Mouse (Mus musculus): ENCODE measurements around the gene Olfr959. TPM values are rescaled to one million over a fixed set of nuclear protein-coding genes. Genes with fewer than 3 reads are reported as not detected.

The Olfr959 gene
- total RNA-seq (2012; rRNA removed) (not detected in 2 replicates), polyA plus RNA-seq (2012; ENCODE audit: insufficient read depth in 1 of 2, insufficient read length in 2 of 2, low read depth in 1 of 2, low replicate concordance in 2 of 2, missing spikeins in 1 of 2) (not detected)

DNA sequence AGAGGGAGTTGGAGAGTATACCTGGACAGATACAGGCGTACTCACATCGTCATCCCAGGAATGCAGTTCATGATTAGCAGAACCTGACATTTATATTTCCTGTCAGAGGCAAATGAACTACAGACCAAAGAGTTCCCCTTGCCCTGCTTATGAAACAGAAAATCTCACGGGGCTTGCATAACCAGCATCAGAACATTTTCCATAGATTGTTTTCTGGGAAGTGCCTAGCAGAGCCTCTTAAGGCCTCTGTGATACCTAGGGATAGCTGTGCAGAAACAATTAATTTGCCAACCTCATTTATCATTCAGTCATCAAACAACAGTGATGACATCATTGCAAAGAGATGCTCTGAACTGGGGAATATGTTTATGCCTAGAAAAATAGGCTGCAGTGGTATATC, at the start of gene Olfr959:
TSS of gene Olfr959 (minus strand) at position 101 of the 400 bp plus-strand sequence.
- H3K79me2 ChIP-seq (ENCODE audit: control insufficient read depth, insufficient read depth, low read length, poor library complexity): no peaks in the 10 kb centered on the region
- H3K4me3 ChIP-seq (ENCODE audit: control insufficient read depth in 1 of 2, insufficient read depth in 1 of 2, low read depth in 2 of 2, low read length in 2 of 2): no peak within 1 kb of the TSS
- H3K36me3 ChIP-seq (ENCODE audit: control insufficient read depth in 1 of 2, insufficient read depth in 2 of 2, low read length in 2 of 2): no peaks in the 10 kb centered on the region
- no peak within 1 kb of the TSS for H3K9ac ChIP-seq (ENCODE audit: control insufficient read depth, low read depth, low read length, poor library complexity, severe bottlenecking)
- H3K27ac ChIP-seq (ENCODE audit: control insufficient read depth, low read depth, low read length): no peak within 1 kb of the TSS
- no peaks in the 10 kb centered on the region for H3K27me3 ChIP-seq (ENCODE audit: control insufficient read depth in 1 of 2, insufficient read depth in 2 of 2, low read length in 2 of 2)
- DNase-seq (ENCODE audit: low read depth, low spot score): no peak
- no peaks in the 10 kb centered on the region for H3K9me3 ChIP-seq (replicated peaks; ENCODE audit: insufficient read depth, low read length)
- TF ChIP-seq HCFC1 (IDR thresholded peaks at IDR 0.05; ENCODE audit: low read depth, low read length): no peak
- no peak for TF ChIP-seq KAT2A (conservative IDR thresholded peaks at IDR 0.05; ENCODE audit: low read depth, low read length)
- TF ChIP-seq USF2 (IDR thresholded peaks at IDR 0.05; ENCODE audit: borderline replicate concordance in 1 of 2, insufficient read depth in 1 of 2, low read depth in 1 of 2, low read length in 2 of 2): no peak
- no peak for TF ChIP-seq RCOR1 (IDR thresholded peaks at IDR 0.05; ENCODE audit: low read depth, low read length)
- no peak for TF ChIP-seq ETS1 (IDR thresholded peaks at IDR 0.05; ENCODE audit: low read depth, low read length)
- TF ChIP-seq ELF1 (IDR thresholded peaks at IDR 0.05; ENCODE audit: low read depth, low read length): no peak
- TF ChIP-seq GABPA (IDR thresholded peaks at IDR 0.05; ENCODE audit: low read depth, low read length): no peak
- TF ChIP-seq NELFE (IDR thresholded peaks at IDR 0.05; ENCODE audit: low read depth, low read length): no peak
- TF ChIP-seq MXI1 (IDR thresholded peaks at IDR 0.05; ENCODE audit: low read depth, low read length): no peak
- TF ChIP-seq TCF12 (IDR thresholded peaks at IDR 0.05; ENCODE audit: low read depth, low read length): no peak
- TF ChIP-seq MYC (IDR thresholded peaks at IDR 0.05; ENCODE audit: low read depth, low read length): no peak
- TF ChIP-seq MAZ (IDR thresholded peaks at IDR 0.05; ENCODE audit: low read depth, low read length): no peak
- no peak for TF ChIP-seq E2F4 (IDR thresholded peaks at IDR 0.05; ENCODE audit: borderline replicate concordance, low read depth, low read length)
- TF ChIP-seq CTCF (IDR thresholded peaks at IDR 0.05 in 2 of 3, conservative IDR thresholded peaks at IDR 0.05 in 1 of 3; ENCODE audit: control insufficient read depth in 1 of 3, insufficient read depth in 1 of 3, low read depth in 2 of 3, low read length in 3 of 3, poor library complexity in 1 of 3, severe bottlenecking in 1 of 3): no peak
- no peak for TF ChIP-seq CHD2 (IDR thresholded peaks at IDR 0.05; ENCODE audit: low read length)
- no peak for TF ChIP-seq TBP (IDR thresholded peaks at IDR 0.05; ENCODE audit: low read depth, low read length)
- TF ChIP-seq MYB (IDR thresholded peaks at IDR 0.05; ENCODE audit: low read depth, low read length): no peak
- TF ChIP-seq BHLHE40 (IDR thresholded peaks at IDR 0.05; ENCODE audit: borderline replicate concordance, low read depth, low read length): no peak
- no peaks in the 10 kb centered on the region for H3K4me1 ChIP-seq (ENCODE audit: control insufficient read depth in 1 of 2, insufficient read depth in 2 of 2, low read length in 2 of 2)

DNA sequence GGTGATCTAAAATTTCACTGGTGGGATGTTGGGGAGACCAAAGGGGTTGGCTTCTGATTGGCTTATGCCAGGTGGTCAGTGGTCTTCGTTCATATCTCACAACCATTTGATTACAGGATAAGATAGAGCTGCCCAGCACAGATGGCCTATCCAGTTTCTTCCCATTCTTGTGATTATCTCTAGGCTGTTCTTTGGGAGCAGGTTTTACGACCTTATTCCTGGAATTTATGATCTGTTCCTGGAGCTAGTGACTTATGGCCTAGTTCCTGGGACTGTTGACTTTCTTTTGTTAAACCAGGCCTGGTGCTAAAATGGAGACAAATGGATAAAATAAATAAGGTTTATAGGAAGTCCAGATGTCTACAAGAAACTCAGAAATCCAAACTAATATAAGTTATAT, 49.3 kb upstream of the Olfr959 start:
- no peaks in the 10 kb centered on the region for H3K79me2 ChIP-seq (ENCODE audit: control insufficient read depth, insufficient read depth, low read length, poor library complexity)
- no peak for DNase-seq (ENCODE audit: low read depth, low spot score)
- H3K36me3 ChIP-seq (ENCODE audit: control insufficient read depth in 1 of 2, insufficient read depth in 2 of 2, low read length in 2 of 2): no peaks in the 10 kb centered on the region
- no peaks in the 10 kb centered on the region for H3K4me1 ChIP-seq (ENCODE audit: control insufficient read depth in 1 of 2, insufficient read depth in 2 of 2, low read length in 2 of 2)
- H3K4me3 ChIP-seq (ENCODE audit: control insufficient read depth in 1 of 2, insufficient read depth in 1 of 2, low read depth in 2 of 2, low read length in 2 of 2): no peak overlapping the region
- no peak overlapping the region for H3K27ac ChIP-seq (ENCODE audit: control insufficient read depth, low read depth, low read length)
- H3K9me3 ChIP-seq (replicated peaks; ENCODE audit: insufficient read depth, low read length): no peaks in the 10 kb centered on the region
- no peak overlapping the region for H3K9ac ChIP-seq (ENCODE audit: control insufficient read depth, low read depth, low read length, poor library complexity, severe bottlenecking)
- TF ChIP-seq POLR2AphosphoS2 (IDR thresholded peaks at IDR 0.05; ENCODE audit: low read length) (no peak), POLR2AphosphoS5 (IDR thresholded peaks at IDR 0.05; ENCODE audit: borderline replicate concordance, low read depth, low read length) (no peak), MXI1 (IDR thresholded peaks at IDR 0.05; ENCODE audit: low read depth, low read length) (no peak), MYC (IDR thresholded peaks at IDR 0.05; ENCODE audit: low read depth, low read length) (no peak), SMC3 (IDR thresholded peaks at IDR 0.05; ENCODE audit: low read depth, low read length) (no peak), GABPA (IDR thresholded peaks at IDR 0.05; ENCODE audit: low read depth, low read length) (no peak), MAX (IDR thresholded peaks at IDR 0.05; ENCODE audit: low read length) (no peak), ZC3H11A (IDR thresholded peaks at IDR 0.05; ENCODE audit: low read depth, low read length) (no peak)
- no peaks in the 10 kb centered on the region for H3K27me3 ChIP-seq (ENCODE audit: control insufficient read depth in 1 of 2, insufficient read depth in 2 of 2, low read length in 2 of 2)

All from MEL (cell line).